Mouse (Mus musculus) limb, embryonic 12.5 days (tissue): ENCODE data around the gene 1110008L16Rik. TPM values are rescaled to one million over a fixed set of nuclear protein-coding genes. Genes with fewer than 3 reads are reported as not detected.
"Not testable (repeated sequence)": the region's sequence is repeated elsewhere in the genome, so short reads cannot be mapped to it uniquely, and the experiment has no call there.

Experiments
- ATAC-seq: fragments of 200-750 bp; cut with Nextera tagmentation; 2 replicates; pipeline ENCODE4 v1.8.0; 2017; ENCODE audit warnings: low read depth, moderate TSS enrichment; ENCODE audit not compliant: insufficient number of reproducible peaks, insufficient read depth, low FRiP score, low TSS enrichment
- H3K27ac ChIP-seq: fragments of 300-500 bp; sonication (generic); 2 replicates; pipeline ENCODE4 v1.5.1; 2016; ENCODE audit warnings: mild to moderate bottlenecking, moderate library complexity
- H3K27me3 ChIP-seq: fragments of 300-500 bp; sonication (generic); 2 replicates; pipeline ENCODE4 v1.6.1; 2016; ENCODE audit warnings: mild to moderate bottlenecking, moderate library complexity
- H3K36me3 ChIP-seq: fragments of 300-500 bp; sonication (generic); 2 replicates; pipeline ENCODE4 v1.6.1; 2016; ENCODE audit warnings: mild to moderate bottlenecking, moderate library complexity
- H3K4me1 ChIP-seq: fragments of 300-500 bp; sonication (generic); replicated peaks from 2 replicates; pipeline ENCODE4 v1.6.1; 2016
- H3K4me2 ChIP-seq: fragments of 300-500 bp; sonication (generic); 2 replicates; pipeline ENCODE4 v1.6.1; 2016; ENCODE audit warnings: mild to moderate bottlenecking, moderate library complexity
- H3K4me3 ChIP-seq: fragments of 300-500 bp; sonication (generic); replicated peaks from 2 replicates; pipeline ENCODE4 v1.5.1; 2016; ENCODE audit warnings: mild to moderate bottlenecking
- H3K9ac ChIP-seq: fragments of 300-500 bp; sonication (generic); replicated peaks from 2 replicates; pipeline ENCODE4 v1.6.1; 2016; ENCODE audit warnings: mild to moderate bottlenecking, moderate library complexity
- H3K9me3 ChIP-seq: fragments of 300-500 bp; sonication (generic); 2 replicates; pipeline ENCODE4 v1.6.1; 2016; ENCODE audit warnings: mild to moderate bottlenecking, moderate library complexity
- WGBS: fragments of 180-500 bp; shearing (Covaris S2); methylation state at CpG from one replicate; pipeline ENCODE4 v1.1.7; 2016; 5-methylcytosine and 5-hydroxymethylcytosine counted together
- polyA plus RNA-seq: library from polyadenylated mRNA; unstranded; fragments of >200 nt; fragmentation: Nextera tagmentation; extraction: Ambion mirVana; gene quantifications from 2 replicates; pipeline ENCODE4 v1.2.1, GENCODE M21; 2016

The 1110008L16Rik gene
- polyA plus RNA-seq, 1 experiment from 2014 or later = 17.7 TPM

- not testable (repeated sequence) for H3K36me3 ChIP-seq
- WGBS = 87% methylated on average over 1 of the region's 1 CpGs
These were observed 43.7 kb downstream of the 1110008L16Rik start for GRCm38 (mm10) chr12:55343045-55343444.

DNA sequence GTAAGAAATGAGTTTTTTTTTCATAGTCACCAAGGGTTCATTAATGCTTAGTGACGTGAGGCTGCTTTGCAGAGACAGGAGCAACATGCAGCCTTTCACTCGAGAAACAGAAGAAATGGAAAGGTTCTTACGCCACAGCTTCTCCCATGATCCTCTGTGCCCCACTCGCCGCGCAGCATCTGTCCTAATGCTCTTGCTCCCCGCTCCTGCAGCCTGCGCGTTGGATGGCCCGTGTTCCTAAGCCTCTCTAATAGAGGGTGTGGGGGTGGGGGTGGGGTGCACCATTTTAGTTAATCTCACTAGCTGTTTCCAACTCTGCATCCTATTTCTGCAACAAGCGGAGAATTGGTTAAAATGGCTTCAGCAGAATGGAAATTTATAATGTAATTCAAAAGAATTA lies 44.6 kb downstream of the 1110008L16Rik start:
- H3K4me3 ChIP-seq = no peak overlapping the region
- ATAC-seq = no peak
- H3K27me3 ChIP-seq = no peaks in the 10 kb centered on the region
- no peaks in the 10 kb centered on the region for H3K4me1 ChIP-seq
- WGBS = 85% methylated on average over 11 of the region's 11 CpGs
- peak overlapping the region; percentile 73; the same call in 1 of the 2 replicates for H3K27ac ChIP-seq
- H3K9ac ChIP-seq = no peak overlapping the region
- H3K4me2 ChIP-seq = no peak overlapping the region
- 0 out of 2 replicates have a peak, but pooled peaks cover 5% of the 10 kb centered on the region for H3K36me3 ChIP-seq
- no peaks in the 10 kb centered on the region for H3K9me3 ChIP-seq

More at GRCm38 (mm10) chr12:55343045-55343444, 43.7 kb downstream of the 1110008L16Rik start:
- H3K27me3 ChIP-seq, H3K9me3 ChIP-seq, H3K9ac ChIP-seq, H3K27ac ChIP-seq, H3K4me3 ChIP-seq, H3K4me2 ChIP-seq, H3K4me1 ChIP-seq, ATAC-seq: not testable (repeated sequence)

GRCm38 (mm10) chr12:55344583-55344982 lies 45.2 kb downstream of the 1110008L16Rik start:
- Histone ChIP-seq H3K4me2 (no peak overlapping the region), H3K36me3 (0 out of 2 replicates have a peak, but pooled peaks cover 5% of the 10 kb centered on the region), H3K27ac (peak overlapping the region; percentile 47; the same call in 1 of the 2 replicates), H3K4me3 (no peak overlapping the region), H3K9me3 (no peaks in the 10 kb centered on the region), H3K9ac (no peak overlapping the region), H3K27me3 (no peaks in the 10 kb centered on the region), H3K4me1 (no peaks in the 10 kb centered on the region)
- WGBS = 83% methylated on average over 13 of the region's 13 CpGs
- ATAC-seq = no peak

GRCm38 (mm10) chr12:55353423-55353822 lies 54.0 kb downstream of the 1110008L16Rik start:
- H3K4me1 ChIP-seq = no peaks in the 10 kb centered on the region
- WGBS = 77% methylated on average over 6 of the region's 6 CpGs
- no peak for ATAC-seq

GRCm38 (mm10) chr12:55354904-55355303 lies 55.5 kb downstream of the 1110008L16Rik start:
- 71% methylated on average over 4 of the region's 4 CpGs for WGBS
- no peak overlapping the region for H3K4me3 ChIP-seq
- no peak for ATAC-seq
- H3K9ac ChIP-seq = no peak overlapping the region
- no peak overlapping the region for H3K4me2 ChIP-seq
- no peak overlapping the region for H3K27ac ChIP-seq
- H3K36me3 ChIP-seq = no peaks in the 10 kb centered on the region
- no peaks in the 10 kb centered on the region for H3K9me3 ChIP-seq
- H3K4me1 ChIP-seq = no peaks in the 10 kb centered on the region
- no peaks in the 10 kb centered on the region for H3K27me3 ChIP-seq

More at GRCm38 (mm10) chr12:55353423-55353822, 54.0 kb downstream of the 1110008L16Rik start:
- Histone ChIP-seq H3K27me3 (no peaks in the 10 kb centered on the region), H3K9me3 (no peaks in the 10 kb centered on the region), H3K4me2 (no peak overlapping the region), H3K36me3 (no peaks in the 10 kb centered on the region), H3K4me3 (no peak overlapping the region), H3K27ac (no peak overlapping the region), H3K9ac (no peak overlapping the region)

DNA sequence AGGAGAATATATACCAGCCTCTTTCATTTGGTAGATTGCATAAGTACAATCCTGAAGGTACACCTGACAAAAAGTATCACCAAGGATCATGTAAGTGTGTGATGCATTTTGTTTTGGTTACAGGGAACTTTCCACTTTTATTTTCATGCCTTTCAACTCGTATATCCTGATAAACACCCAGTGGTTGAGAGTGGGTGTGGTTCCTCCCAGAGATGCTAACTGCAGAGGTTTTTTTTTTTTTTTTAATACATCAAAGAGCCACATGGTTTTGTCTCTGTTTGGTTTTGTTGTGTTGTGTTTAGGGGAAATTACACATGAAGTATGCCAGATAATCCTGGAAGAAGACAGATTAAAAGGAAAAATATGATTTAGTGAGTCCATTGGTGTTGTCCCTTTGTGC lies 57.9 kb downstream of the 1110008L16Rik start:
- no peak overlapping the region for H3K9ac ChIP-seq
- WGBS = 63% methylated on average over 1 of the region's 1 CpGs
- no peak overlapping the region for H3K4me2 ChIP-seq
- no peaks in the 10 kb centered on the region for H3K4me1 ChIP-seq
- ATAC-seq = no peak
- H3K27ac ChIP-seq = no peak overlapping the region
- H3K9me3 ChIP-seq = no peaks in the 10 kb centered on the region
- H3K36me3 ChIP-seq = no peaks in the 10 kb centered on the region
- no peak overlapping the region for H3K4me3 ChIP-seq
- no peaks in the 10 kb centered on the region for H3K27me3 ChIP-seq

DNA sequence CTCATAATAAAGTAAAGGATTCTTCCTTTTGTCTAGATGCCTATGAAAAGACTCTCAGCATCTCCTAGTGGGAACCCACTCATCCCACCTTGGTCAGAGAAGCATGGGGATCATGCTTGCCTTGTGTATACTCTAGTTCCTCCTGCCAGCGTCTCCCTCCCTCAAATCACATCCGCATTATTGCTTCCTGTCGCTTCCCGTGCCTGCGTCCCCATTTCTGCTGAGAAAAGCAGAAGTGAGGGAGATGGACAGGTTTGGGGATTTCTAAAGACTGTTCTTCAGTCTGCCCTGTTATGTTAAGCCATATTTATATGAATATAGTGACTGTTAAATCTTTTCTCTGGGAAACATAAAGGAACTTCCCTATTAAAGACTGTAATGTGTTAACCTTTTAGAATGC lies 61.6 kb downstream of the 1110008L16Rik start:
- H3K4me1 ChIP-seq = no peaks in the 10 kb centered on the region
- WGBS = 77% methylated on average over 5 of the region's 5 CpGs
- H3K9ac ChIP-seq = no peak overlapping the region
- 0 out of 2 replicates have a peak, but pooled peaks cover 5% of the 10 kb centered on the region for H3K36me3 ChIP-seq
- H3K4me2 ChIP-seq = no peak overlapping the region
- H3K9me3 ChIP-seq = no peaks in the 10 kb centered on the region
- H3K27ac ChIP-seq = no peak overlapping the region
- H3K27me3 ChIP-seq = no peaks in the 10 kb centered on the region
- no peak for ATAC-seq
- no peak overlapping the region for H3K4me3 ChIP-seq

- WGBS = 77% methylated on average over 2 of the region's 2 CpGs
- Histone ChIP-seq H3K27ac (no peak overlapping the region), H3K27me3 (no peaks in the 10 kb centered on the region), H3K9me3 (no peaks in the 10 kb centered on the region), H3K4me3 (no peak overlapping the region), H3K36me3 (0 out of 2 replicates have a peak, but pooled peaks cover 9% of the 10 kb centered on the region), H3K4me2 (no peak overlapping the region), H3K4me1 (no peaks in the 10 kb centered on the region), H3K9ac (no peak overlapping the region)
- no peak for ATAC-seq
These were observed 65.7 kb downstream of the 1110008L16Rik start for GRCm38 (mm10) chr12:55365083-55365482.

DNA sequence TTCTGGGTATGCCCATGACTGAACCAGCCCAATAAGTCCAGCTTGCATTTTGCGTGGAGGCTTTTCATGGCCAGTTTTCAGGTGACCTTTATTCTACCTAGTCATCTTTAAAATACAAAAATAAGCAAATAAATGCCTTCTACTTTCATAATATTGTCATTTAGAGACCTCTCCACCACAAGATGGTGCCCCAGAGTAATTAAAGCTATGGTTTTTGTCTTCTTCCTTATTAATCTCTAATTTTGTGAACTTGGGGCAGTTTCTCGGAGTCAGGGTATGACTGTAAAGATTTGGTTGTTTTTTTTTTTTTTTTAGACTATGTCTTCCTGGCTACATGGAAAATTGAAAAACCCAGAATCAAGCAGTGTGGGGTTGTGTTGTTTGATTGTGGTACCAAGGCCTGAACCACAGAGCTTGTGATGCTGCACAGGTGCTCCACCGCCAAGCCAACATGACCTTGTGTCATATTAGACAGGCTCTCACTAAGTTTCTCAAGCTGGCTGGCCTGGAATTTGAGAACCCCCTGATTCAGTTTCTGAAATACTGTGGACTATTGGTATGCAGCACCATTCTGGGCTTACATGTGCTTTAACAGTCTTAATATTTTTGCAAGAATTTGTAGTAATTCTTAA lies 73.2 kb downstream of the 1110008L16Rik start:
- no peaks in the 10 kb centered on the region for H3K9me3 ChIP-seq
- H3K27me3 ChIP-seq = no peaks in the 10 kb centered on the region
- H3K4me1 ChIP-seq = no peaks in the 10 kb centered on the region
- H3K4me3 ChIP-seq = no peak overlapping the region
- no peak overlapping the region for H3K4me2 ChIP-seq
- no peak for ATAC-seq
- H3K36me3 ChIP-seq = 0 out of 2 replicates have a peak, but pooled peaks cover 4% of the 10 kb centered on the region
- H3K27ac ChIP-seq = no peak overlapping the region
- WGBS = 85% methylated on average over 3 of the region's 3 CpGs
- H3K9ac ChIP-seq = no peak overlapping the region

DNA sequence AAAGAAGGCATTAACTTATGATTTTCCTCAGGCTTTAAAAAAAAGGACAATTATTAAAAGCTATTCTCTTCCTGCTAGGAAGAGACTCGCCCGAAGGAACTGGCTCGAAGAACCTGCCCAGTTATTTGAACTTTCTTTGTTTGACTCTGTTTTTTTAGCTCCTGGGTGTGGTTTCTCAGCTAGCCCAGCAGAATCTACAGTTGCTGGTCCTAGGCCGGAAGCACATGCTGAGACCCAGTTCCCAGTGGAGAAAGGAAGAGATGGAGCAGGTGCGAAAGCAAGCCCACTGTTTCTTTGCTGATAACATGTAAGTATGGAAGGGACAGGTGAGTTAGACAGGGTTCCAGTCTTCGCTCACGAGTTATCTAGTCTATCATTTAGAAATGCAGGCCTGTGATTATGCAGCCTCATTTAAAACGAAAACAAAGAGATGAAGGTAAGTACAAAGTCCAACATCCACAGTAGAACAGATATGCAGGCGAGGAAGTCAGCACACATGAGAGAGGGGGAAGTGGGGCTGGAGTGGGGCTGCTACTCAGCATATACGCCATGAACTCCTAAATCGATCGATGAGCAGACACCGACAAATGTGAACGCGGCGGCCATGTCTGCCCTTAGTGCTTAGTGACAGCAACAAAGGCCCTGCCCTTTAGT lies 77.7 kb downstream of the 1110008L16Rik start:
- Histone ChIP-seq H3K9ac (no peak overlapping the region), H3K27me3 (no peaks in the 10 kb centered on the region), H3K4me3 (no peak overlapping the region), H3K36me3 (peaks cover 11% of the 10 kb centered on the region; the same call in 1 of the 2 replicates), H3K4me2 (no peak overlapping the region), H3K9me3 (no peaks in the 10 kb centered on the region), H3K4me1 (no peaks in the 10 kb centered on the region), H3K27ac (no peak overlapping the region)
- WGBS = 89% methylated on average over 16 of the region's 16 CpGs
- no peak for ATAC-seq

DNA sequence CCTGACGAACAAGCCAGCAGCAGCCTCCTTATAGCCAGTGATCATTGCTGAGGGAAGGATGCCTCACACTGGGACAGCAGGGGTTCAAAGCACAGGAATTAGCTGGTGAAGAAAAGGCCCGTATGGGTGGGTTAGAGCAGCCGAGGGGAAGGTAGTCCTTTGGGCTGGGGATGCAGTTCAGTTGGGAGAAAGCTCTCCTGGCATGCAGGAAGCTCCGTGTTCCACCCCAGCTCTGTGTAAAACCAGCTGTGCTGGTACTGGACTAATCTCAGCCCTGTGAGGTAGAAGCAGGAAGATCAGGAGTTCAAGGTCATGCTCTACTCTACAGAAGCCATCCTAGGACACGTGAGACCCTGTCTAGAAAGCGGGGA lies 78.2 kb downstream of the 1110008L16Rik start:
- peaks cover 16% of the 10 kb centered on the region for H3K36me3 ChIP-seq
- no peaks in the 10 kb centered on the region for H3K4me1 ChIP-seq
- no peak overlapping the region for H3K4me3 ChIP-seq
- no peak overlapping the region for H3K27ac ChIP-seq
- H3K27me3 ChIP-seq = no peaks in the 10 kb centered on the region
- no peak overlapping the region for H3K9ac ChIP-seq
- ATAC-seq = no peak
- WGBS = 73% methylated on average over 6 of the region's 6 CpGs
- H3K9me3 ChIP-seq = no peaks in the 10 kb centered on the region
- no peak overlapping the region for H3K4me2 ChIP-seq
